Mouse (Mus musculus): ENCODE data around the gene Slco4c1.

Slco4c1 gene

DNA sequence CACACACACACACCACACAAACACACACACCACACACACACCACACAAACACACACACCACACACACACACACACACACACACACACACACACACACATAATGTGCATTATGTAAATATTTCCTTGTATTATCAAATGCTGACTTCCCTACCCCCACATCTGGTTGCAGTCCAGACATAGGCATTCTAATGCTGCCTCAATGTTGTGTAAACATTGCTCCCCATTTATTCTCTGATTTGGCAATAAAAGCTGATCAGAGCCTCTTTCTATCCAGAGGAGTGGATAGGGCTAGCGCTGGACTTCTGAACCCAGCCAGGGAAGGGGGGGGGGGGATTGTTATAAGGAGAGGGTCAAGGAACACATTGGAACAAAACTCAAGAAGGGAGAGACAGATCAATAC, 101.7 kb downstream of the Slco4c1 start:
- no peak for DNase-seq (ENCODE audit: inconsistent ontology term)

DNA sequence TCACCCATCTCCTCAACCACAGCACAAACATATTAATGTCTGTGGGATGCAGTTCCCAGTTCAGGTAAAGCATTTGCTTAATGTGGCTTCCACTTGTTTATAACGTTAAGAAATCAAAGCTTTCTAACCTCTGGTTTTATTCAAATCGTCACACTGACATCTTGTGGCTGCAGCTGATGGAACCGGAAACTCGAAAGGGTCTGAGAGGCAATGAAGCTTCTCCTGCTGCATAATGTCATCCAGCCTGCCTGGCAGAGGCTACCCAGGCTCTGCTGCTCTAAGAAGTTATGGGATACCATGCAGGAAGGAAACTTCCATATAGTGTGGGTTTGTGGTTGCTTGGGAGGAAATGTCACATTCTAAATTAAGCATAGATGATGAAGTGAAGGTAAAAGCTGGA, 103.7 kb downstream of the Slco4c1 start:
- DNase-seq (ENCODE audit: inconsistent ontology term) = peak; percentile 5

DNA sequence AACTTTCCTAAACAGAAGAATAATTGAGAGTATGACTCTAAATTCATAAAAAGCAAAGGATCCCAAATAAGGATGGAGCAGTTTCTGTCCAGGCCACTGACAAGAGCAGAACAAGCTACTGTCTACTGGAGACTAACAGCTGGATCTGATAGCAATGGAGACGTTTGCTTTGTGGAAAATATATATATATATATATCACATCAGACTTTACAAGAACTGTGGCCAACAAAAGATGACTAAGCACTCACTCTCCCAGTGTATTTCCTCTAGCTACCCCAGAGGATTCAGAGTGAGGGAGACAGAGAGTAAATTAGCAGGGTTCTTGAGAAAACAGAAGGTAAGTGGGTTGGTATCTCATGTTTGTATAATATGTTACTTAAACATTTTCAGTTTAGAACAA, 105.4 kb downstream of the Slco4c1 start:
- no peak for DNase-seq (ENCODE audit: inconsistent ontology term)
